18 mouse cellular contexts compared by ENCODE assay signal in genomic region chr16:77787025-77787424, GRCm38 (mm10).
A peak's percentile ranks its signal among the peaks of the same experiment; 100 is the strongest.
DNase-seq lines count a peak whose midpoint lies in the region; ATAC-seq lines count a peak whose summit lies in the region.
"Had no signal": no experiment of that assay in that cellular context is flagged by ENCODE, and none has a peak within 500 bp of the region (broad histone marks: within the 10 kb centered on the region; RNA-seq: fewer than 3 reads in every experiment).

No protein-coding gene starts in this region.

- no peaks in the 10 kb centered on the region for H3K27me3 ChIP-seq in hindbrain, embryonic 14.5 days (ENCODE audit: control insufficient read depth, insufficient read depth, low read length)
- no peaks in the 10 kb centered on the region for H3K27me3 ChIP-seq in midbrain, embryonic 12.5 days
- H3K27me3 ChIP-seq in neural tube, embryonic 15.5 days (replicated peaks), result no peaks in the 10 kb centered on the region

- peak; percentile 14 for DNase-seq in retina, postnatal 1 day
- DNase-seq in retina, embryonic 14.5 days (ENCODE audit: low spot score), result no peak
- DNase-seq in hindbrain, embryonic 14.5 days (ENCODE audit: low spot score), result no peak
- no peak for DNase-seq in cerebellum, adult 11 months
- no peak for DNase-seq in kidney, adult 9 months
- no peak for DNase-seq in gastrocnemius, postnatal 14 days
- DNase-seq: adrenal gland, postnatal 14 days; cerebellum, adult 9-11 months; kidney, postnatal 25 days; layer of hippocampus, postnatal 36 days; liver, postnatal 0 days; right cerebral cortex, postnatal 4 days; thymus, postnatal 14 days had no signal

- no peak for ATAC-seq in hindbrain, embryonic 14.5 days (ENCODE audit: low FRiP score)
- ATAC-seq in midbrain, embryonic 12.5 days (ENCODE audit: low FRiP score, low read depth), result no peak
- ATAC-seq in neural tube, embryonic 15.5 days (ENCODE audit: low FRiP score), result no peak
- ATAC-seq: intestine, embryonic 16.5 days; liver, postnatal 0 days; lung, postnatal 0 days had no signal

- H3K4me1 ChIP-seq in hindbrain, embryonic 14.5 days (replicated peaks; ENCODE audit: control insufficient read depth, insufficient read depth, low read length), result peaks cover 19% of the 10 kb centered on the region; the same call in 1 of the 2 replicates
- H3K4me1 ChIP-seq in midbrain, embryonic 12.5 days, result peaks cover 22% of the 10 kb centered on the region
- peaks cover 28% of the 10 kb centered on the region for H3K4me1 ChIP-seq in neural tube, embryonic 15.5 days

- H3K27ac ChIP-seq in hindbrain, embryonic 14.5 days, result peak overlapping the region; percentile 82
- 0 out of 2 replicates have a peak overlapping the region, but pooled peaks have one; percentile 11 for H3K27ac ChIP-seq in midbrain, embryonic 12.5 days (replicated peaks)
- H3K27ac ChIP-seq in neural tube, embryonic 15.5 days (replicated peaks), result peak overlapping the region; percentile 71

- H3K9ac ChIP-seq in hindbrain, embryonic 14.5 days, result no peak overlapping the region
- no peak overlapping the region for H3K9ac ChIP-seq in midbrain, embryonic 12.5 days (replicated peaks)
- no peak overlapping the region for H3K9ac ChIP-seq in neural tube, embryonic 15.5 days (replicated peaks)
- H3K9ac ChIP-seq: liver, postnatal 0 days had no signal

- intact Hi-C loops in gastrocnemius, postnatal 14 days (cut with DNase I; ENCODE audit: low total_unique reads), result no loop called here

- no peaks in the 10 kb centered on the region for H3K9me3 ChIP-seq in hindbrain, embryonic 14.5 days (ENCODE audit: control insufficient read depth, low read length)
- no peaks in the 10 kb centered on the region for H3K9me3 ChIP-seq in midbrain, embryonic 12.5 days
- no peaks in the 10 kb centered on the region for H3K9me3 ChIP-seq in neural tube, embryonic 15.5 days (replicated peaks)

- no peaks in the 10 kb centered on the region for H3K36me3 ChIP-seq in hindbrain, embryonic 14.5 days (replicated peaks; ENCODE audit: control insufficient read depth, insufficient read depth)
- H3K36me3 ChIP-seq in midbrain, embryonic 12.5 days, result no peaks in the 10 kb centered on the region
- no peaks in the 10 kb centered on the region for H3K36me3 ChIP-seq in neural tube, embryonic 15.5 days

- no peak overlapping the region for H3K4me2 ChIP-seq in hindbrain, embryonic 14.5 days (replicated peaks)
- H3K4me2 ChIP-seq in midbrain, embryonic 12.5 days (replicated peaks), result no peak overlapping the region
- H3K4me2 ChIP-seq in neural tube, embryonic 15.5 days, result no peak overlapping the region
- H3K4me2 ChIP-seq: liver, embryonic 11.5 days had no signal

- WGBS in hindbrain, embryonic 14.5 days, result 75% methylated on average over 5 of the region's 5 CpGs
- 84% methylated on average over 5 of the region's 5 CpGs for WGBS in midbrain, embryonic 12.5 days
- 68% methylated on average over 5 of the region's 5 CpGs for WGBS in neural tube, embryonic 15.5 days

- H3K4me3 ChIP-seq in hindbrain, embryonic 14.5 days (replicated peaks; ENCODE audit: low read length), result no peak overlapping the region
- no peak overlapping the region for H3K4me3 ChIP-seq in midbrain, embryonic 12.5 days
- no peak overlapping the region for H3K4me3 ChIP-seq in neural tube, embryonic 15.5 days (replicated peaks)

Comparison
In these comparisons a context has a peak if more than half of its experiments do, and no peak if none do; other contexts are left out.
1. H3K27ac ChIP-seq: peak in every context shown above with its lines; median percentile 82 in hindbrain, embryonic 14.5 days; 71 in neural tube, embryonic 15.5 days; 11 in midbrain, embryonic 12.5 days.